Mouse (Mus musculus) R1 (cell line): ENCODE results near the gene Ptprn2.

Experiments
- DNase-seq: peaks from one replicate; pipeline ENCODE4 v3.0.0-alpha.2; 2018; ENCODE audit warnings: low read depth, low spot score

Gene Ptprn2

DNA sequence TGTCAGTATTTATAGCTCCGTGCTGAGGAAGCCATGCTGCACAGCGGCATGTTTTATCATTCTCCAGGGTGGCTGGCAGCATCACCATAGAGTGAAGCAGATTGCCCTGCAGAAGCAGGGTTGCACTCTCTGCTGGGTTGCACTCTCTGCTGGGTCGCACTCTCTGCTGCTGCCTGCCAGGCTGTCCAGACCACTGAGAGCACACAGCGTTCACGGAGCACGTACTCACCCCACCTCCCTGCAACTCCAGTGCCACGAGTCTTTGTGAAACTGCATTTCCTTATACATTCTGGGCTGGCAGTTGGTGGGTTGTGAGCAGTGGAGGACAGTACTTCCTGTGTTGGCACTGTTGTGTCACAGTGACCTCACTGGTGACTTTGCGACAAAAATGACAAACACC lies 108.9 kb downstream of the Ptprn2 start:
- no peak for DNase-seq

DNA sequence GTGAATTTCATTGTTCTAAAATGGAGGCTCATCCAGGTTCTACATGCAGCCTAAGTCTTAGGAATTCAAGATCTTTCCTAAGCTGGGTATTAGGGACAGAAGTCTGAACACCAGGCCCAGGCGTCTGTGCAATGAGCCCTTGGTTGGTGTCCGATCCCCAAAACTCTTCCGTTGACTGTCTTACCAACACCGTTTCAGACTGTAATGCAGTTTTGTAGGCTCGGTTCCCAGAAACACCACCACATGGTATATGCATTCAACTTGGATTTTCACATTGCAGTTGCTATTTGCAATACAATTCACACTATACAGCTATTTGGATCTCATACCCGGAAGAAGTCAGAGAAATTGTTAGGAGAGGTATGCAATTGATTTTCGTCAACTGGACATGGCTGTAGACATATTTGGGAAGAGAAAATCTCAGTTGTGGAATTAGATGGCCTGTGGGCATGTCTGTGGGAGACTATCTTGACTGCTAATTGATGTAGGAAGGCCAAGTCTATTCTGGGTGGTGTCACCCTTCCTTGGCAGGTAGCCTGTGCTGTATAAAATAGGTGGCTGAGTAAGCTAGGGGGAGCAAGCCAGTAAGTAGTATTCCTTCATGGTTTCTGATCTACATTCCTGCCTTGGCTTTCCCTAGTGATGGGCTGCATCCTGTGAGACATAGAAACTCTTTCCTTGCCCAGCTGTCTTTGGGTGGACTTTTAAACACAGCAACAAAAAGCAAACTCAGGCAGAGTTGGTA lies 109.5 kb downstream of the Ptprn2 start:
- DNase-seq: no peak

DNA sequence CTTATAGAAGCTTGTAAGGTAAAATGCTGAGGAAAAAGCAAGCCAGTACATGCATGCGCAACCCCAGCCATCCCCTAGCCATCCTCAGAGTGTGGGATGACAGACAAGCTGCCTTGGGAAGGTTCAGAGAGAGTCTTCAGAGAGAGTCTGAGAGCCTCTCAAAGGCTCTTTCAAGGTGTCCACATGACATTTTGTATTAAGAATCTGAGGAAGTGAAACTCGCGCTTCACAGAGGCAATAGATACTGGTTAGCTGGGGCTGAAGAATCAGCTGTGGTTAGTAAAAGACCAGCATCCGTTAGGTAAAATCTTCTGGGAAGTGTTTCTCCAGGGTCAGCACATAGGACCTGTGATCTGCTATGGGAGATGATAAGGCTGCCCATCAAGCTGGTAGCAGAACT lies 110.2 kb downstream of the Ptprn2 start:
- DNase-seq: no peak

- DNase-seq: peak; percentile 6
These were observed 111.5 kb downstream of the Ptprn2 start for GRCm38 (mm10) chr12:116596993-116597392.

DNA sequence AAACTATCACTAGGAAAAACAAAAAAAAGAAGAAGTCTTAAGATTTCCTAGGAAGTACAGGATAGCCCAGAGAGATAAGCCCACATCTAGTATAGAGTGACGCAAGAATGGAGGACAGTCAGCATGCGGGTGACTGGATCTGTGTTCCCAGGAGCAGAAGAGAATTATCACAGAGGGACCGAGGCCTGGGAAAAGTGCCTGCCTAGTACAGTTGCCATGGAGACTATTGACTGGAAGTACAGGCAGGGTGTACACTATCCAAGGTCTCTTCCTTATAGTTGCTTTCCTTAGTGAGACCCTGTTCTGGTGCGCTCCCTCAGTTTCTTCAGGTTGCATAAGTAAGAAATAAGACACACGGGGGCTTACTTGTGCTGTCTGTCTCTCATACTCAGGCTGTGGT lies 112.2 kb downstream of the Ptprn2 start:
- DNase-seq: peak; percentile 45

- no peak for DNase-seq
These were observed 112.8 kb downstream of the Ptprn2 start for GRCm38 (mm10) chr12:116598123-116599005.

DNA sequence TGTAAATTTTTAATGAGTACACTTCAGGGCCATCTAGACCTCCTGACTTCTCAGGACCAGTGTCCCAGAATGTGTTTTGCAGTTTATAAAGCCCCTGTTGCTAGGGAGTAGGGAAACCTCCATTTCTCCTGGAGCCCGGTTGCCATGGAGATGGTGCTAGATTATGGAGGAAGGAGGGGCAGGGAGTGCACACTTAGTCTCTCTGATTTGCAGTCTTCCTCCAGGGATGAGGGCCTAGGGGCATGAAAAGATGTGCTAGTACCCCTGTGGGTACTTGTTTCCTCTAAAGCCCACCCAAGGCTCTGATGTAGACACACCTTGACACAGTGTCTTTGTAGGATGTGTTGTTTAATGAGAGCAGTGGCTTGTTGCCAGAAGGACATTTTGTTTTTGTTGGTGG lies 114.0 kb downstream of the Ptprn2 start:
- peak; percentile 65 for DNase-seq

DNA sequence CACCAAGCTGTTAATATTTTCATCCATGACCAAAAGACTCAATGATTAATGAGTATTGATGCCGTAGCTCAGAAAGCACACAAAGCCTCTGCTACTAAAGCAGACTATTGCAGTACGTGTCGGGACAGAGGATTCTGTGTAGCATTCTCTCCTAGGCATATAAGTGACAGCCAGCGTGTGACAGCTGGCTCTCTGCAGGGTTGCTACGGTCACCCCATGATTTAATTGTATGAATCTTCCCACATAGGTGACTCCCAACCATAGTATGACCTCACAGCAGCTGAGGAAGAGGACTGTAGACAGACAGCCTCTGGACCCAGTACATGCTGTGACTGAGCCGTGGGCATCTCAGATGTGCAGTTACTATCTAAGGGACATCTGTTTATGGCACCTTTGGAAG lies 114.5 kb downstream of the Ptprn2 start:
- no peak for DNase-seq

DNA sequence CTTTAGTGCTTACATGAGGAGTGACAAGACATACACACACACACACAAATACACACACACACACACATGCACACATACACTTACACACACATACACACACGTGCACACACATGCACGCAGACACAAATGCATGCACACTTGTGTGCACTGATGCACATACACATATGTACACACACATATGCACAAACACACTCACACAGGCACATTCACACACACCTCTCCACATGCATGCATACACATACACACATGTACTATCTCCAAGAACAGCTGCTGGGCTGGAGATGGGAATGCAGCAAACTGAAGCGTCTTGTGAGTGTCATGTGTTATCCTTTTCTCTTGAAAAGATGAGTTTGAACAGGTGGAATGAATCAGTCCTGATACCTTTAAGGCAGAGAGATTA lies 115.9 kb downstream of the Ptprn2 start:
- DNase-seq: no peak

- no peak for DNase-seq
These were observed 116.4 kb downstream of the Ptprn2 start for GRCm38 (mm10) chr12:116601921-116602320.

GRCm38 (mm10) chr12:116608598-116608997 lies 123.1 kb downstream of the Ptprn2 start:
- DNase-seq: no peak

DNA sequence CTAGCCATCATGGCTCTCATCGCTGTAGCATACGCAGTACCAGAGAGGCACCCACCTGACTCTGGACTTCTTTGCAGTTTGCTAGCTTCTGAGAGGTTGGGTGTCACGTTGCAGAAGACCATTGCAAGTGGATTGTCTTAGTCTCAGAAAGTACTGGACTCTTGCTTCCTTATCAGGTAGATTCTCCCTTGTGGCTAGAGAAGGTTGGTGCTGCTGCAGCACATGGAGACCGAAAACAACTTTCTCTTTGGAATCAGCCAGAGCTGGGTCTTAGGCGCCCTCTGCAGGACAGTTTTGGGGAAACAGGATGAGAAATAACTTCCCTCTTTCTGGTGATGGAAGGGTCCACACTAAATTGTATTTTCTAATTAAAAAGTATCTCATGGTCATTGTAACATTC lies 134.3 kb downstream of the Ptprn2 start:
- peak; percentile 54 for DNase-seq

DNA sequence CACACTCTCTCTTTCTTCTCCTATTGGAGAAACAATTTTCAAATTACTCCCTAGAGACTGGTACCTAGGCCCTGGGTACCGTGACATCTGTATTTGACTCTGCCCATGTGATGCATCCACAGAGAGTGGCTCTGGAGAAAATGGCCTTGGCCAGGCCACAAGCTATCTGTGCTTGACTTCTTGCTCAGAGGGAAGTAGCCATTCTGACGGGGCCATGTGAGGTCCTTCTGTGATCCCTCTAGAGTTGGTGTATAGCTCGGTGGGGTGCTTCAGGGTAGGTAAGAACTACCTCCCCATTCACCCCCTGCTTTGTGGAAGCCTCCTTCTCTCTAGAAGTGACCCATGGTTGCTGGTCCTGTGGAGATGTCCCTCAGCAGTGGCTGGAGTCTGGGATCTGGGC lies 134.8 kb downstream of the Ptprn2 start:
- no peak for DNase-seq

DNA sequence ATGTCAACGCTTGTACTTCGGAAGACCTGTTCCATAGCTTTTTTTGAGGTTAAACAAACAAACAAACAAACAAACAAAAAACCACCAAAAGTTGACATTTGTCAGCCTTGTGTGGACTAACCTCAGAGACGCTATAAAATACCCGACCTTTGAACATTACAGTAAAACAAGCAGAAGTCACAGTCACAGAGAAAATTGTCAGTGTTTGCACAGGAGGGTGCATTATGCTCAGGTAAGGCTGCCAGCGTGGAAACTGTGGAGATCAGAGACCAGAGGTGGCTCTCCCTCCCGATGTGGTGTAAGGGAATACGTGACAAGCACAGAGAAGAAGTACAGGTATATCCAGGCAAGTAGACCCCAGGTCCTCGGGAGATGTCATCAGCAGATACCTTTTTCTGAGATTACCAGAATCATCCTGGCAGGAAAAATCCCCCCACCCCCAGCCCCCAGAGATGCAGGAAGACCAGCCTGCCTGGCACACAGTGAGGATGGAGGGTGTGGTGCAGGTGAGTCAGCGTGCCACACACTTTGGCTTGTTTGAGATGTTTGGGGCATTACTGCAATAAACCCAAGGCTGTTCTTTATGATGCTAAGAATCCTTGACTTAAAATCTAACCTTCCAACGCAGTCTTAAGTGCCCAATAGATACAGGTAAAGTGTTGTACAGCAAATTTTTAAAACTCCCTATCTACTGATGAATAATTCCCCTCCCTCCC lies 136.0 kb downstream of the Ptprn2 start:
- no peak for DNase-seq

DNA sequence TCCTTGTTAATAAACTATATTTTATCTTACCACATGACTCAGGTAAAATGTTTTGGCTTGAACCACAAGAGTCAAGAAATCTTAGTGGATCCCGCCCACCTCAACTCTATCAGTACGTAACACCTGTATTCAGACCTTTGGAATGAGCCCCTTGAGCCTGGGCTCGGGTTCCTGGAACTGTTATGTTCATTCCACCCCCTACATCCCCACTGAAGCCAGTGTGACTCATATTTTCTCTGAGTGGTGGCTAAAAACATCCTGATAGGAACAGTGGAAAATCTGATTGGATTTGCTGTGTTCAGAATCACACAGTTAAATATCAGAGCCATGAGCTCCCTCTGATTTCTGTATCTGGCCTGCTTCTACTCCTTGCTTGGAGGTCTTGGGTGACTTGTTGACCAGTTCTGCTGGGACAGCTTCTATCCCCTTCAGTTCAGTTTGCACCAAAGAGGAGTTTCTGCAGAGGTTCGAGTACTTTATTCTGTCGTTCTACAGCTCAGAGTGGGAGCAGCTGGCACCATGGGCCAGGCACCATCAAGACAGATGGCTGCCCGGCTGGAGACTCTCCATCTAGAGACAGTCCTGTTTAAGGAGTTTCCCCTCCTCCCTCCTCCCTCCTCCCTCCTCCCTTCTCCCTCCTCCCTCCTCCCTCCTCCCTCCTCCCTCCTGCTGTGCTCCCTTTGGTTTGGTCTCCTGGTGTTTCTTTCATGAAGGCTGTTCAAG lies 137.3 kb downstream of the Ptprn2 start:
- DNase-seq: no peak

GRCm38 (mm10) chr12:116625391-116626281 lies 140.1 kb downstream of the Ptprn2 start:
- DNase-seq: peak; percentile 74

DNA sequence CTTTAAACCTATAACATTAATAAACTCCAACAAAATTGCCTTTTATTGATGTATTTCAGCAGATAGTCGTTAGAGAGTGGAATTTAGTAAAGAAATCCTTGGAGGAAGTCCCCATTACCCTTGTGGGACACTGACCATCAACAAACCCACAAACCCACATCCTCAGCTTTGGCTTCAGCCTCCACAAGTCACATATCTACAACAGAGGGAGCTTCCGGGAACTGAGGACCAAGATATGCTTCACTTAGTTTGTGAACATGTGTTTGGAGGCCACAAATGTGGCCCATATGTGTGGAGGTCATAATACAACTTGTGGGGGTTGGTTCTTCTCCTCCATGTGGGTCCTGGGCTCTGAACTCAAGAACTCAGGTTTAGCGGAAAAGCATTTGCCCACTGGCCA lies 143.5 kb downstream of the Ptprn2 start:
- no peak for DNase-seq

DNA sequence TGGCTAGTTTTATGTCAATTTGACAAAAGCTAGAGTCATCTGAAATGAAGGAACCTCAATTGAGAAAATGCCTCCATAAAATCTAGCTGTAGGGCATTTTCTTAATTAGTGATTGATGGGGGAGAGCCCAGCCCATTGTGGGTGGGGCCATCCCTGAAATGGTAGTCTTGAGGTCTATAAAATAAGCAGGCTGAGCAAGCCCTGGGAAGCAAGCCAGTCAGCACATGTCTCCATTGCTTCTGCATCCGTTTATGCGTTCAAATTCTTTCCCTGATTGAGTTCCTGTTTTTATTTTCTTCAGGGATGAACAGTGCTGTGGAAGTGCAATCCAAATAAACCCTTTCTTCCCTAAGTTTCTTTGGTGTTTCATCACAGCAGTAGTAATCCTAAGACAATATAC lies 152.0 kb downstream of the Ptprn2 start:
- DNase-seq: no peak

DNA sequence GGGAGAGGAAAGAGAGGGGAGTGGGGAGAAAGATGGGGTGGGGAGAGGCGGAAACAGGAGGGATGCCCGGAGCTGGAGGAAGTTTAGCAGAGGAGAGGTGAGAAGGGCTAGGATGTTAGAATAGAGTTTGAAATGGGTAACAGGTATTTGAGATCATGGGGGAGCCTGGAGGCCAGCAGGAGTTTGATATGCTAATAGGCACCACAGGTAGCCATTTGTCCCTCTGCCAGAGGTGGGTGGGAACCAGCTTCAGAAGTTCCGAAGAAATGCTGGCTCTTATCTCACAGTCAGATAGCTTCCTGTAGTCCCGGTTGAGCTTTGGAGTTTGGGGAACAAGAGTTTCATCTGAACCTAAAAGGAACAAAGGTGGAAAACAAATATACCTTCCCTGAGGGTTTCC lies 155.4 kb downstream of the Ptprn2 start:
- DNase-seq: peak; percentile 50

GRCm38 (mm10) chr12:116641339-116642190 lies 156.0 kb downstream of the Ptprn2 start:
- DNase-seq: no peak
